Mouse (Mus musculus) heart, postnatal 0 days (tissue): ENCODE measurements around the gene Cgnl1.

ENCODE experiments used
- CTCF ChIP-seq: IDR thresholded peaks from 2 replicates; pipeline ENCODE4 v1.5.1; 2016; ENCODE audit warnings: antibody characterized with exemption, control low read depth, low read depth
- EP300 ChIP-seq: IDR thresholded peaks from 2 replicates; pipeline ENCODE4 v1.6.1; 2016; ENCODE audit warnings: antibody characterized with exemption, low read depth

- TF ChIP-seq CTCF (no peak), EP300 (no peak)
These were observed 73.3 kb downstream of the Cgnl1 start for GRCm38 (mm10) chr9:71698116-71698515.
